Mouse (Mus musculus): Measurements from ENCODE around the gene Zbtb11. TPM values are rescaled to one million over a fixed set of nuclear protein-coding genes. Genes with fewer than 3 reads are reported as not detected.
"Not testable (repeated sequence)": the region's sequence is repeated elsewhere in the genome, so short reads cannot be mapped to it uniquely, and the experiment has no call there.

The Zbtb11 gene
- total and polyA plus RNA-seq, 3 experiments: 6.8 to 42.3 (median 37.6) TPM

- ATAC-seq (ENCODE audit: extremely low read depth, insufficient number of reproducible peaks, low FRiP score, poor library complexity, severe bottlenecking): no peak
- TF ChIP-seq TAL1 (conservative IDR thresholded peaks at IDR 0.05; ENCODE audit: low read depth, low read length) (no peak), POLR2AphosphoS5 (IDR thresholded peaks at IDR 0.05; ENCODE audit: insufficient replicate concordance, low read depth, low read length) (no peak), GATA1 (IDR thresholded peaks at IDR 0.05; ENCODE audit: borderline replicate concordance, low read length) (no peak)
- Histone ChIP-seq H3K4me3 (ENCODE audit: low read depth, low read length) (peak overlapping the region; percentile 48; the same call in 1 of the 2 replicates), H3K9me3 (replicated peaks) (no peaks in the 10 kb centered on the region; the same call in 1 of the 2 replicates), H3K4me1 (ENCODE audit: insufficient read depth, low read depth, low read length) (peaks cover 25% of the 10 kb centered on the region), H3K36me3 (replicated peaks) (no peaks in the 10 kb centered on the region), H3K27me3 (ENCODE audit: insufficient read depth, low read length) (no peaks in the 10 kb centered on the region)
- no peak for DNase-seq (ENCODE audit: low spot score)
Observed at GRCm38 (mm10) chr16:55951679-55952327, 21.9 kb upstream of the Zbtb11 start.

- Histone ChIP-seq H3K36me3 (replicated peaks) (no peaks in the 10 kb centered on the region), H3K4me1 (ENCODE audit: insufficient read depth, low read depth, low read length) (peaks cover 22% of the 10 kb centered on the region), H3K27me3 (ENCODE audit: insufficient read depth, low read length) (no peaks in the 10 kb centered on the region), H3K4me3 (ENCODE audit: low read depth, low read length) (no peak overlapping the region), H3K9me3 (replicated peaks) (no peaks in the 10 kb centered on the region; the same call in 1 of the 2 replicates)
- ATAC-seq (ENCODE audit: extremely low read depth, insufficient number of reproducible peaks, low FRiP score, poor library complexity, severe bottlenecking): no peak; the same call in 1 of the 2 replicates
- no peak for DNase-seq (ENCODE audit: low spot score)
- no peak for TF ChIP-seq GATA2 (IDR thresholded peaks at IDR 0.05; ENCODE audit: borderline replicate concordance, low read depth, low read length)
- TF ChIP-seq GATA1 (IDR thresholded peaks at IDR 0.05; ENCODE audit: borderline replicate concordance, low read length): no peak
- no peak for TF ChIP-seq CTCF (IDR thresholded peaks at IDR 0.05; ENCODE audit: low read depth, low read length)
- TF ChIP-seq TAL1 (conservative IDR thresholded peaks at IDR 0.05; ENCODE audit: low read depth, low read length): no peak
- no peak for TF ChIP-seq POLR2AphosphoS5 (IDR thresholded peaks at IDR 0.05; ENCODE audit: insufficient replicate concordance, low read depth, low read length)
Observed at GRCm38 (mm10) chr16:55952771-55953170, 20.9 kb upstream of the Zbtb11 start.

- H3K4me1 ChIP-seq (ENCODE audit: insufficient read depth, low read depth, low read length): peaks cover 14% of the 10 kb centered on the region
- not testable (repeated sequence) for DNase-seq (ENCODE audit: low spot score); H3K27me3 ChIP-seq (ENCODE audit: insufficient read depth, low read length); ATAC-seq (ENCODE audit: extremely low read depth, insufficient number of reproducible peaks, low FRiP score, poor library complexity, severe bottlenecking); H3K9me3 ChIP-seq (replicated peaks); H3K36me3 ChIP-seq (replicated peaks); H3K4me3 ChIP-seq (ENCODE audit: low read depth, low read length)
Observed at GRCm38 (mm10) chr16:55954196-55954595, 19.5 kb upstream of the Zbtb11 start.

- H3K4me3 ChIP-seq (ENCODE audit: low read depth, low read length); ATAC-seq (ENCODE audit: extremely low read depth, insufficient number of reproducible peaks, low FRiP score, poor library complexity, severe bottlenecking); H3K27me3 ChIP-seq (ENCODE audit: insufficient read depth, low read length); DNase-seq (ENCODE audit: low spot score); H3K9me3 ChIP-seq (replicated peaks); H3K36me3 ChIP-seq (replicated peaks): not testable (repeated sequence)
- H3K4me1 ChIP-seq (ENCODE audit: insufficient read depth, low read depth, low read length): peaks cover 15% of the 10 kb centered on the region
Observed at GRCm38 (mm10) chr16:55963068-55963467, 10.6 kb upstream of the Zbtb11 start.

GRCm38 (mm10) chr16:55964126-55964949 is 9.3 kb upstream of the Zbtb11 start:
- TF ChIP-seq GATA2 (IDR thresholded peaks at IDR 0.05; ENCODE audit: borderline replicate concordance, low read depth, low read length): no peak
- TF ChIP-seq TAL1 (conservative IDR thresholded peaks at IDR 0.05; ENCODE audit: low read depth, low read length): no peak
- no peak for TF ChIP-seq GATA1 (IDR thresholded peaks at IDR 0.05; ENCODE audit: borderline replicate concordance, low read length)
- TF ChIP-seq CTCF (IDR thresholded peaks at IDR 0.05; ENCODE audit: low read depth, low read length): no peak
- TF ChIP-seq POLR2AphosphoS5 (IDR thresholded peaks at IDR 0.05; ENCODE audit: insufficient replicate concordance, low read depth, low read length): no peak
- peaks cover 17% of the 10 kb centered on the region for H3K36me3 ChIP-seq (replicated peaks)
- no peak for ATAC-seq (ENCODE audit: extremely low read depth, insufficient number of reproducible peaks, low FRiP score, poor library complexity, severe bottlenecking)
- H3K27me3 ChIP-seq (ENCODE audit: insufficient read depth, low read length): no peaks in the 10 kb centered on the region
- H3K4me1 ChIP-seq (ENCODE audit: insufficient read depth, low read depth, low read length): peaks cover 23% of the 10 kb centered on the region
- no peaks in the 10 kb centered on the region for H3K9me3 ChIP-seq (replicated peaks)
- DNase-seq (ENCODE audit: low spot score): peak; percentile 43
- H3K4me3 ChIP-seq (ENCODE audit: low read depth, low read length): no peak overlapping the region

- no peak for TF ChIP-seq GATA2 (IDR thresholded peaks at IDR 0.05; ENCODE audit: borderline replicate concordance, low read depth, low read length)
- TF ChIP-seq GATA1 (IDR thresholded peaks at IDR 0.05; ENCODE audit: borderline replicate concordance, low read length): no peak
- no peak for TF ChIP-seq TAL1 (conservative IDR thresholded peaks at IDR 0.05; ENCODE audit: low read depth, low read length)
- no peak for TF ChIP-seq POLR2AphosphoS5 (IDR thresholded peaks at IDR 0.05; ENCODE audit: insufficient replicate concordance, low read depth, low read length)
- no peak for TF ChIP-seq CTCF (IDR thresholded peaks at IDR 0.05; ENCODE audit: low read depth, low read length)
- H3K27me3 ChIP-seq (ENCODE audit: insufficient read depth, low read length): no peaks in the 10 kb centered on the region
- peaks cover 37% of the 10 kb centered on the region for H3K36me3 ChIP-seq (replicated peaks)
- H3K4me3 ChIP-seq (ENCODE audit: low read depth, low read length): peak within 1 kb of the TSS; percentile 76
- no peaks in the 10 kb centered on the region for H3K9me3 ChIP-seq (replicated peaks)
- peak; percentile 83 for ATAC-seq (ENCODE audit: extremely low read depth, insufficient number of reproducible peaks, low FRiP score, poor library complexity, severe bottlenecking)
- peak; percentile 82 for DNase-seq (ENCODE audit: low spot score)
- H3K4me1 ChIP-seq (ENCODE audit: insufficient read depth, low read depth, low read length): peaks cover 39% of the 10 kb centered on the region
Observed at GRCm38 (mm10) chr16:55966212-55966871, 7.3 kb upstream of the Zbtb11 start, which contains the start of gene Rpl24. Gene Rpl24, plus strand, starts transcription at chr16:55966275.

All from G1E (cell line).